Mouse (Mus musculus) ES-Bruce4 (cell line): ENCODE results near the gene Mdfi.

Source experiments
- CTCF ChIP-seq: IDR thresholded peaks from one replicate; pipeline ENCODE4 v1.8.1; 2011; ENCODE audit warnings: low read depth, low read length
- EP300 ChIP-seq: IDR thresholded peaks from 2 replicates; pipeline ENCODE4 v1.6.1; 2011; ENCODE audit warnings: low read depth, low read length; ENCODE audit not compliant: insufficient read depth
- POLR2A ChIP-seq: IDR thresholded peaks from one replicate; pipeline ENCODE4 v1.8.1; 2011; ENCODE audit warnings: low read length; ENCODE audit not compliant: insufficient read depth

DNA sequence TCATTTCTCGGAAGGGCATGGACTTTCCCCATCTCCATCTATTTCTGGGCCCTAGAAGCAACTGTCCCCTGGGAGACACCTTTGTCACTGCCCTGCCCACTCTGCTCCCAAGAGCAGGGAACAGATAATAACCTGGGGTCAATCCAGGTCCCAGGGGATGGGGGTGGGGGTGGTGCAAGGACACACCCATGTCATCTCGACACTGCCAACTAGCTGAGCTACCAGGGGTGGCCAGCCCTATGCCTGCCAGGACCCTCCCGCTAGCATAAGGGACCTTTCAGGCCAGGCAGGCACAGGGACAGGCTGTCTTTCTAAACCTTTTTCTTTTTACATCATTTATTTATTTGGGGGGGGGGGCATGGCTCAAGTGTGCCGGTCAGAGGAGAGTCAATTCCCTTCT is 28.5 kb upstream of the Mdfi start:
- TF ChIP-seq POLR2A (no peak), CTCF (no peak), EP300 (no peak)
